In genomic region chr11:101216936-101217335, GRCm38 (mm10) we compare ENCODE assay signal across 23 mouse cellular contexts. TPM values are rescaled to one million over a fixed set of nuclear protein-coding genes. Genes with fewer than 3 reads are reported as not detected.
A peak's percentile ranks its signal among the peaks of the same experiment; 100 is the strongest.
DNase-seq lines count a peak whose midpoint lies in the region; TF ChIP-seq lines count a peak whose summit lies in the region.
"Had no signal": no experiment of that assay in that cellular context is flagged by ENCODE, and none has a peak within 500 bp of the region (broad histone marks: within the 10 kb centered on the region; RNA-seq: fewer than 3 reads in every experiment).

No protein-coding gene starts in this region.

- peaks cover 18% of the 10 kb centered on the region; the same call in 1 of the 2 replicates for H3K4me1 ChIP-seq in kidney, adult 2 months (ENCODE audit: control insufficient read depth, insufficient read depth, low read length)
- H3K4me1 ChIP-seq: forebrain, embryonic 10.5 days; forebrain, embryonic 13.5 days; hindbrain, embryonic 12.5 days; hindbrain, embryonic 15.5 days had no signal

- no peaks in the 10 kb centered on the region for H3K27me3 ChIP-seq in kidney, adult 2 months (replicated peaks; ENCODE audit: control insufficient read depth, insufficient read depth, low read length)
- H3K27me3 ChIP-seq: forebrain, embryonic 13.5 days; hindbrain, embryonic 12.5 days; hindbrain, embryonic 15.5 days had no signal

- no peak for TF ChIP-seq POLR2A in kidney, adult 2 months (IDR thresholded peaks at IDR 0.05; ENCODE audit: low read depth, low read length)

- peak; percentile 36 for DNase-seq in adrenal gland, postnatal 10 days
- DNase-seq in adrenal gland, adult 2 months, result no peak
- DNase-seq in kidney, adult 2 months, result peak; percentile 69
- DNase-seq in kidney, postnatal 10 days, result no peak
- peak; percentile 38 for DNase-seq in kidney, postnatal 14 days
- no peak for DNase-seq in kidney, postnatal 4 days
- DNase-seq in gastrocnemius, postnatal 25 days, result no peak
- DNase-seq: adrenal gland, postnatal 25 days; cerebellum, adult 18-20 months; cerebellum, adult 9-10 months; cerebellum, postnatal 14 days; gastrocnemius, postnatal 10 days; heart, adult 11 months had no signal

- 55% methylated on average over 5 of the region's 5 CpGs for WGBS in kidney, adult 2 months

- TF ChIP-seq CTCF in kidney, adult 2 months (conservative IDR thresholded peaks at IDR 0.05; ENCODE audit: insufficient read depth, insufficient read length, low read depth, low read length), result no peak

- peaks cover 2% of the 10 kb centered on the region; the same call in 1 of the 2 replicates for H3K36me3 ChIP-seq in kidney, adult 2 months (ENCODE audit: control insufficient read depth, insufficient read depth, low read length)

- 0 out of 2 replicates have a peak overlapping the region, but pooled peaks have one; percentile 41 for H3K27ac ChIP-seq in kidney, adult 2 months (ENCODE audit: insufficient read depth, low read depth, low read length)
- H3K27ac ChIP-seq: forebrain, embryonic 10.5 days; forebrain, embryonic 13.5 days; hindbrain, embryonic 12.5 days; hindbrain, embryonic 15.5 days had no signal

- H3K4me3 ChIP-seq in kidney, adult 2 months (ENCODE audit: insufficient read depth, low read depth, low read length), result no peak overlapping the region
- H3K4me3 ChIP-seq: forebrain, embryonic 10.5 days; forebrain, embryonic 13.5 days; hindbrain, embryonic 12.5 days; hindbrain, embryonic 15.5 days had no signal

RNA-seq across cellular contexts. Expression of gene Ezh1, which starts 9.3 kb away (rescaled TPM):
- total RNA-seq in adrenal gland, postnatal 10 days (2021), result 10 to 100 TPM; 27.9 to 37.9 TPM
- 10 to 100 TPM; 31.3 to 35.0 TPM for total RNA-seq in adrenal gland, adult 2 months (2021)
- polyA plus RNA-seq in adrenal gland, adult 2 months (2012; rRNA removed), result 17.1 and 20.1 TPM in 2 replicates
- 44.8 and 48.5 TPM in 2 replicates for polyA plus RNA-seq in kidney, adult 2 months (2012; rRNA removed)
- 10 to 100 TPM; 17.8 to 18.9 TPM for total RNA-seq in gastrocnemius, postnatal 25 days (2021)

RNA-seq across cellular contexts. Expression of gene Ramp2, which starts 28.9 kb away (rescaled TPM):
- total RNA-seq in adrenal gland, postnatal 10 days (2021), result 100 to 1,000 TPM; 101 to 116 TPM
- total RNA-seq in adrenal gland, adult 2 months (2021), result 10 to 100 TPM; 46.5 to 46.9 TPM
- 109 and 114 TPM in 2 replicates for polyA plus RNA-seq in adrenal gland, adult 2 months (2012; rRNA removed)
- polyA plus RNA-seq in kidney, adult 2 months (2012; rRNA removed), result 75.9 and 86.6 TPM in 2 replicates
- total RNA-seq in gastrocnemius, postnatal 25 days (2021), result 10 to 100 TPM; 31.8 to 51.8 TPM
- total RNA-seq: hematopoietic stem cell, adult 5-6 weeks had no signal
- polyA plus RNA-seq: activated CD4-positive, CD25-positive, alpha-beta regulatory T cell, adult 4 months had no signal

RNA-seq across cellular contexts. Expression of gene Vps25, which starts 36.6 kb away (rescaled TPM):
- total RNA-seq in adrenal gland, postnatal 10 days (2021), result 100 to 1,000 TPM; 109 to 112 TPM
- total RNA-seq in adrenal gland, adult 2 months (2021), result 100 to 1,000 TPM; 102 to 116 TPM
- 186 and 204 TPM in 2 replicates for polyA plus RNA-seq in adrenal gland, adult 2 months (2012; rRNA removed)
- polyA plus RNA-seq in kidney, adult 2 months (2012; rRNA removed), result 112 and 116 TPM in 2 replicates
- total RNA-seq in gastrocnemius, postnatal 25 days (2021), result 10 to 100 TPM; 31.8 to 36.4 TPM

RNA-seq across cellular contexts. Expression of gene Ccr10, which starts 41.7 kb away (rescaled TPM):
- under 1 TPM; 0.78 to 1.00 TPM for total RNA-seq in adrenal gland, postnatal 10 days (2021)
- total RNA-seq in adrenal gland, adult 2 months (2021), result under 1 TPM; 0.26 to 0.83 TPM
- polyA plus RNA-seq in adrenal gland, adult 2 months (2012; rRNA removed), result 0.84 and 1.6 TPM in 2 replicates
- polyA plus RNA-seq in kidney, adult 2 months (2012; rRNA removed), result 0.33 and 0.34 TPM in 2 replicates
- total RNA-seq in gastrocnemius, postnatal 25 days (2021), result not detected
- total RNA-seq: gastrocnemius, adult 18-20 months; gastrocnemius, postnatal 10 days; hematopoietic stem cell, adult 5-6 weeks had no signal
- polyA plus RNA-seq: embryonic facial prominence, embryonic 14.5 days; forebrain, embryonic 10.5 days; forebrain, embryonic 13.5 days; forebrain, embryonic 16.5 days; heart, embryonic 14.5 days had no signal

RNA-seq across cellular contexts. Expression of gene Wnk4, which starts 43.4 kb away (rescaled TPM):
- 1 to 10 TPM; 2.5 to 3.6 TPM for total RNA-seq in adrenal gland, postnatal 10 days (2021)
- 1 to 10 TPM; 2.1 to 3.7 TPM for total RNA-seq in adrenal gland, adult 2 months (2021)
- polyA plus RNA-seq in adrenal gland, adult 2 months (2012; rRNA removed), result 0.62 and 0.94 TPM in 2 replicates
- 134 and 160 TPM in 2 replicates for polyA plus RNA-seq in kidney, adult 2 months (2012; rRNA removed)
- total RNA-seq in gastrocnemius, postnatal 25 days (2021), result under 1 TPM in 1 of 2 experiments, not detected in 1; 0.48 TPM
- total RNA-seq: hematopoietic stem cell, adult 5-6 weeks had no signal

Comparison
In these comparisons a context has a peak if more than half of its experiments do, and no peak if none do; other contexts are left out.
1. DNase-seq: peak in adrenal gland, postnatal 10 days (single experiment), kidney, adult 2 months (single experiment) and kidney, postnatal 14 days (single experiment); none in adrenal gland, adult 2 months (single experiment), kidney, postnatal 10 days (single experiment), kidney, postnatal 4 days (0 of 2) and gastrocnemius, postnatal 25 days (single experiment).